Mouse (Mus musculus) embryonic facial prominence, embryonic 15.5 days (tissue): Measurements from ENCODE around the gene Nptn. TPM values are rescaled to one million over a fixed set of nuclear protein-coding genes. Genes with fewer than 3 reads are reported as not detected.
"Not testable (repeated sequence)": the region's sequence is repeated elsewhere in the genome, so short reads cannot be mapped to it uniquely, and the experiment has no call there.

Source experiments
- ATAC-seq: fragments of 200-750 bp; cut with Nextera tagmentation; 2 replicates; pipeline ENCODE4 v1.8.0; 2017; ENCODE audit warnings: low read depth, moderate TSS enrichment; ENCODE audit not compliant: insufficient number of reproducible peaks, low FRiP score, low TSS enrichment
- H3K27ac ChIP-seq: fragments of 300-500 bp; sonication (generic); replicated peaks from 2 replicates; pipeline ENCODE4 v1.5.1; 2015; ENCODE audit warnings: mild to moderate bottlenecking, inconsistent platforms
- H3K27me3 ChIP-seq: fragments of 300-500 bp; sonication (generic); 2 replicates; pipeline ENCODE4 v1.6.1; 2015; ENCODE audit warnings: inconsistent platforms
- H3K36me3 ChIP-seq: fragments of 300-500 bp; sonication (generic); 2 replicates; pipeline ENCODE4 v1.6.1; 2015; ENCODE audit warnings: mild to moderate bottlenecking, inconsistent platforms
- H3K4me1 ChIP-seq: fragments of 300-500 bp; sonication (generic); 2 replicates; pipeline ENCODE4 v1.6.1; 2015; ENCODE audit warnings: inconsistent platforms
- H3K4me2 ChIP-seq: fragments of 300-500 bp; sonication (generic); replicated peaks from 2 replicates; pipeline ENCODE4 v1.6.1; 2015; ENCODE audit warnings: mild to moderate bottlenecking, inconsistent platforms
- H3K4me3 ChIP-seq: fragments of 300-500 bp; sonication (generic); replicated peaks from 2 replicates; pipeline ENCODE4 v1.5.1; 2015; ENCODE audit warnings: mild to moderate bottlenecking, inconsistent platforms
- H3K9ac ChIP-seq: fragments of 300-500 bp; sonication (generic); 2 replicates; pipeline ENCODE4 v1.6.1; 2015; ENCODE audit warnings: inconsistent platforms
- H3K9me3 ChIP-seq: fragments of 300-500 bp; sonication (generic); replicated peaks from 2 replicates; pipeline ENCODE4 v1.6.1; 2016; ENCODE audit warnings: inconsistent platforms
- WGBS: fragments of 180-500 bp; shearing (Covaris S2); methylation state at CpG from one replicate; pipeline ENCODE4 v1.1.7; 2015; 5-methylcytosine and 5-hydroxymethylcytosine counted together
- polyA plus RNA-seq: library from polyadenylated mRNA; unstranded; fragments of >200 nt; fragmentation: Nextera tagmentation; extraction: Ambion mirVana; gene quantifications from 2 replicates; pipeline ENCODE4 v1.2.1, GENCODE M21; 2015

Nptn gene
- polyA plus RNA-seq, 1 experiment from 2014 or later, result 123 TPM

GRCm38 (mm10) chr9:58549694-58550093 lies 32.3 kb upstream of the Nptn start:
- Histone ChIP-seq H3K27ac (no peak overlapping the region), H3K4me3 (no peak overlapping the region), H3K9me3 (no peaks in the 10 kb centered on the region), H3K27me3 (no peaks in the 10 kb centered on the region), H3K9ac (no peak overlapping the region), H3K4me1 (peaks cover 58% of the 10 kb centered on the region), H3K4me2 (no peak overlapping the region), H3K36me3 (no peaks in the 10 kb centered on the region)
- WGBS, result 64% methylated on average over 3 of the region's 3 CpGs
- ATAC-seq, result no peak

GRCm38 (mm10) chr9:58550928-58551327 lies 31.1 kb upstream of the Nptn start:
- Histone ChIP-seq H3K9me3 (no peaks in the 10 kb centered on the region), H3K4me1 (peaks cover 61% of the 10 kb centered on the region), H3K27me3 (no peaks in the 10 kb centered on the region), H3K9ac (no peak overlapping the region), H3K4me2 (no peak overlapping the region), H3K27ac (no peak overlapping the region), H3K36me3 (no peaks in the 10 kb centered on the region), H3K4me3 (no peak overlapping the region)
- WGBS, result 90% methylated on average over 6 of the region's 6 CpGs
- ATAC-seq, result no peak

- no peak overlapping the region for H3K4me2 ChIP-seq
- H3K9ac ChIP-seq, result no peak overlapping the region
- WGBS, result 78% methylated on average over 9 of the region's 9 CpGs
- H3K9me3 ChIP-seq, result no peaks in the 10 kb centered on the region
- no peak overlapping the region for H3K27ac ChIP-seq
- no peak overlapping the region for H3K4me3 ChIP-seq
- H3K4me1 ChIP-seq, result peaks cover 61% of the 10 kb centered on the region
- no peaks in the 10 kb centered on the region for H3K36me3 ChIP-seq
- ATAC-seq, result no peak
- H3K27me3 ChIP-seq, result no peaks in the 10 kb centered on the region
These were observed 30.0 kb upstream of the Nptn start for GRCm38 (mm10) chr9:58552083-58552482.

GRCm38 (mm10) chr9:58554056-58554907 lies 27.8 kb upstream of the Nptn start:
- H3K36me3 ChIP-seq, result no peaks in the 10 kb centered on the region
- peak overlapping the region; percentile 86 for H3K4me2 ChIP-seq
- WGBS, result 10% methylated on average over 23 of the region's 23 CpGs
- ATAC-seq, result no peak
- peak overlapping the region; percentile 96 for H3K27ac ChIP-seq
- H3K4me1 ChIP-seq, result peaks cover 43% of the 10 kb centered on the region
- no peaks in the 10 kb centered on the region for H3K27me3 ChIP-seq
- no peaks in the 10 kb centered on the region for H3K9me3 ChIP-seq
- H3K9ac ChIP-seq, result peak overlapping the region; percentile 89
- peak overlapping the region; percentile 84 for H3K4me3 ChIP-seq

- H3K9me3 ChIP-seq, result no peaks in the 10 kb centered on the region
- peak within 1 kb of the TSS; percentile 84 for H3K4me3 ChIP-seq
- H3K4me1 ChIP-seq, result peaks cover 36% of the 10 kb centered on the region
- H3K36me3 ChIP-seq, result no peaks in the 10 kb centered on the region
- H3K27me3 ChIP-seq, result no peaks in the 10 kb centered on the region
- WGBS, result under 1% methylated on average over 68 of the region's 68 CpGs
- peak within 1 kb of the TSS; percentile 86 for H3K4me2 ChIP-seq
- H3K27ac ChIP-seq, result peak within 1 kb of the TSS; percentile 96
- peak within 1 kb of the TSS; percentile 89 for H3K9ac ChIP-seq
- ATAC-seq, result peak; percentile 79
These were observed 26.9 kb upstream of the Nptn start, which contains the start of gene Cd276 for GRCm38 (mm10) chr9:58554908-58555684. TSS of gene Cd276 (minus strand) at chr9:58555437.

GRCm38 (mm10) chr9:58555685-58556414 lies 26.2 kb upstream of the Nptn start:
- peaks cover 39% of the 10 kb centered on the region for H3K4me1 ChIP-seq

GRCm38 (mm10) chr9:58556627-58557026 lies 25.4 kb upstream of the Nptn start:
- no peak overlapping the region for H3K4me2 ChIP-seq
- peaks cover 38% of the 10 kb centered on the region for H3K4me1 ChIP-seq
- H3K9ac ChIP-seq, result no peak overlapping the region
- no peaks in the 10 kb centered on the region for H3K36me3 ChIP-seq
- WGBS, result 47% methylated on average over 7 of the region's 7 CpGs
- H3K27ac ChIP-seq, result no peak overlapping the region
- no peak for ATAC-seq
- no peaks in the 10 kb centered on the region for H3K27me3 ChIP-seq
- no peaks in the 10 kb centered on the region for H3K9me3 ChIP-seq
- no peak overlapping the region for H3K4me3 ChIP-seq

More at GRCm38 (mm10) chr9:58555685-58556414, 26.2 kb upstream of the Nptn start:
- H3K9ac ChIP-seq, result peak overlapping the region; percentile 89; the same call in 1 of the 2 replicates
- no peaks in the 10 kb centered on the region for H3K36me3 ChIP-seq
- no peaks in the 10 kb centered on the region for H3K9me3 ChIP-seq
- WGBS, result 11% methylated on average over 9 of the region's 9 CpGs
- H3K4me3 ChIP-seq, result peak overlapping the region; percentile 84
- H3K4me2 ChIP-seq, result peak overlapping the region; percentile 86
- H3K27me3 ChIP-seq, result no peaks in the 10 kb centered on the region
- peak overlapping the region; percentile 96 for H3K27ac ChIP-seq
- ATAC-seq, result no peak

- no peak overlapping the region for H3K27ac ChIP-seq
- H3K4me2 ChIP-seq, result no peak overlapping the region
- ATAC-seq, result no peak
- H3K36me3 ChIP-seq, result no peaks in the 10 kb centered on the region
- no peaks in the 10 kb centered on the region for H3K27me3 ChIP-seq
- 64% methylated on average over 3 of the region's 3 CpGs for WGBS
- no peak overlapping the region for H3K9ac ChIP-seq
- peaks cover 28% of the 10 kb centered on the region for H3K4me1 ChIP-seq
- no peak overlapping the region for H3K4me3 ChIP-seq
- no peaks in the 10 kb centered on the region for H3K9me3 ChIP-seq
These were observed 24.3 kb upstream of the Nptn start for GRCm38 (mm10) chr9:58557457-58558455.

GRCm38 (mm10) chr9:58560211-58560610 lies 21.8 kb upstream of the Nptn start:
- Histone ChIP-seq H3K27me3 (no peaks in the 10 kb centered on the region), H3K4me1 (peaks cover 16% of the 10 kb centered on the region; the same call in 1 of the 2 replicates)
- WGBS, result 69% methylated on average over 3 of the region's 3 CpGs

GRCm38 (mm10) chr9:58565945-58566344 lies 16.1 kb upstream of the Nptn start:
- H3K4me3 ChIP-seq, H3K9me3 ChIP-seq, H3K4me1 ChIP-seq, H3K9ac ChIP-seq, H3K27ac ChIP-seq, H3K36me3 ChIP-seq, ATAC-seq, H3K27me3 ChIP-seq, H3K4me2 ChIP-seq: not testable (repeated sequence)
- WGBS, result 72% methylated on average over 3 of the region's 3 CpGs

More at GRCm38 (mm10) chr9:58560211-58560610, 21.8 kb upstream of the Nptn start:
- Histone ChIP-seq H3K9ac (no peak overlapping the region), H3K36me3 (no peaks in the 10 kb centered on the region), H3K9me3 (no peaks in the 10 kb centered on the region), H3K27ac (no peak overlapping the region), H3K4me3 (no peak overlapping the region), H3K4me2 (no peak overlapping the region)
- ATAC-seq, result no peak
